Mouse (Mus musculus): ENCODE measurements around the gene Fhit.

- TF ChIP-seq CTCF (IDR thresholded peaks at IDR 0.05; ENCODE audit: extremely low read depth, insufficient read length, insufficient replicate concordance, low read depth, low read length) (no peak), POLR2A (IDR thresholded peaks at IDR 0.05; ENCODE audit: low read depth, low read length) (no peak)
Observed at GRCm38 (mm10) chr14:9976934-9977510, 1184.8 kb downstream of the Fhit start.

Data from small intestine, adult 2 months (tissue).